In genomic region chr2:107202474-107202858, GRCm38 (mm10) we compare ENCODE assay signal across 32 mouse cellular contexts.
DNase-seq lines count a peak whose midpoint lies in the region; ATAC-seq lines count a peak whose summit lies in the region.
"Had no signal": no experiment of that assay in that cellular context is flagged by ENCODE, and none has a peak within 500 bp of the region (broad histone marks: within the 10 kb centered on the region; RNA-seq: fewer than 3 reads in every experiment).

No protein-coding gene starts in this region.

- ATAC-seq in frontal cortex, adult (ENCODE audit: low TSS enrichment), result peak; percentile 64
- peak; percentile 81 for ATAC-seq in forebrain, embryonic 16.5 days
- no peak for ATAC-seq in neural tube, embryonic 15.5 days (ENCODE audit: low FRiP score)
- ATAC-seq: CD4-positive, CD25-positive, alpha-beta regulatory T cell, adult 4 months; intestine, postnatal 0 days; lung, postnatal 0 days; midbrain, embryonic 13.5 days had no signal

- H3K4me2 ChIP-seq in forebrain, embryonic 16.5 days (ENCODE audit: low read length), result no peak overlapping the region
- H3K4me2 ChIP-seq in neural tube, embryonic 15.5 days, result no peak overlapping the region
- H3K4me2 ChIP-seq: embryonic facial prominence, embryonic 15.5 days; heart, embryonic 15.5 days; hindbrain, embryonic 14.5 days; limb, embryonic 15.5 days; liver, embryonic 13.5 days; midbrain, embryonic 13.5 days; stomach, embryonic 15.5 days had no signal

- 51% methylated on average over 3 of the region's 3 CpGs for WGBS in forebrain, embryonic 16.5 days
- WGBS in neural tube, embryonic 15.5 days, result 68% methylated on average over 3 of the region's 3 CpGs

- H3K4me3 ChIP-seq in forebrain, embryonic 16.5 days (replicated peaks; ENCODE audit: low read length), result no peak overlapping the region
- H3K4me3 ChIP-seq in neural tube, embryonic 15.5 days (replicated peaks), result no peak overlapping the region
- H3K4me3 ChIP-seq: embryonic facial prominence, embryonic 10.5 days; embryonic facial prominence, embryonic 15.5 days; heart, embryonic 10.5 days; heart, embryonic 15.5 days; limb, embryonic 10.5 days; limb, embryonic 15.5 days; liver, embryonic 13.5 days; midbrain, embryonic 13.5 days; stomach, embryonic 15.5 days had no signal

- H3K27ac ChIP-seq in forebrain, embryonic 16.5 days (ENCODE audit: low read length), result no peak overlapping the region
- no peak overlapping the region for H3K27ac ChIP-seq in neural tube, embryonic 15.5 days (replicated peaks)
- H3K27ac ChIP-seq: embryonic facial prominence, embryonic 10.5 days; embryonic facial prominence, embryonic 15.5 days; heart, embryonic 10.5 days; heart, embryonic 15.5 days; hindbrain, embryonic 14.5 days; limb, embryonic 10.5 days; limb, embryonic 15.5 days; liver, embryonic 13.5 days; macrophage; midbrain, embryonic 13.5 days; stomach, embryonic 15.5 days had no signal

- H3K36me3 ChIP-seq in forebrain, embryonic 16.5 days (ENCODE audit: control insufficient read depth, insufficient read depth), result no peaks in the 10 kb centered on the region
- H3K36me3 ChIP-seq in neural tube, embryonic 15.5 days, result no peaks in the 10 kb centered on the region
- H3K36me3 ChIP-seq: embryonic facial prominence, embryonic 10.5 days; embryonic facial prominence, embryonic 15.5 days; heart, embryonic 10.5 days; heart, embryonic 15.5 days; limb, embryonic 10.5 days; limb, embryonic 15.5 days; liver, embryonic 13.5 days; midbrain, embryonic 13.5 days; stomach, embryonic 15.5 days had no signal

- no peaks in the 10 kb centered on the region for H3K9me3 ChIP-seq in forebrain, embryonic 16.5 days (ENCODE audit: control insufficient read depth, low read length)
- H3K9me3 ChIP-seq in neural tube, embryonic 15.5 days (replicated peaks), result no peaks in the 10 kb centered on the region
- H3K9me3 ChIP-seq: embryonic facial prominence, embryonic 10.5 days; embryonic facial prominence, embryonic 15.5 days; heart, embryonic 10.5 days; heart, embryonic 15.5 days; limb, embryonic 10.5 days; limb, embryonic 15.5 days; liver, embryonic 13.5 days; midbrain, embryonic 13.5 days; stomach, embryonic 15.5 days had no signal

- H3K4me1 ChIP-seq in forebrain, embryonic 16.5 days (replicated peaks; ENCODE audit: control insufficient read depth, insufficient read depth, low read length), result no peaks in the 10 kb centered on the region
- no peaks in the 10 kb centered on the region for H3K4me1 ChIP-seq in neural tube, embryonic 15.5 days
- H3K4me1 ChIP-seq: embryonic facial prominence, embryonic 10.5 days; embryonic facial prominence, embryonic 15.5 days; heart, embryonic 10.5 days; heart, embryonic 15.5 days; limb, embryonic 10.5 days; limb, embryonic 15.5 days; liver, embryonic 13.5 days; midbrain, embryonic 13.5 days; stomach, embryonic 15.5 days had no signal

- H3K9ac ChIP-seq in forebrain, embryonic 16.5 days (replicated peaks; ENCODE audit: low read depth, low read length), result no peak overlapping the region
- no peak overlapping the region for H3K9ac ChIP-seq in neural tube, embryonic 15.5 days (replicated peaks)
- H3K9ac ChIP-seq: embryonic facial prominence, embryonic 15.5 days; heart, embryonic 15.5 days; hindbrain, embryonic 14.5 days; limb, embryonic 15.5 days; liver, embryonic 13.5 days; midbrain, embryonic 13.5 days; stomach, embryonic 15.5 days had no signal

- no peaks in the 10 kb centered on the region for H3K27me3 ChIP-seq in forebrain, embryonic 16.5 days (replicated peaks; ENCODE audit: control insufficient read depth, insufficient read depth, low read length)
- H3K27me3 ChIP-seq in neural tube, embryonic 15.5 days (replicated peaks), result no peaks in the 10 kb centered on the region
- H3K27me3 ChIP-seq: embryonic facial prominence, embryonic 15.5 days; heart, embryonic 15.5 days; limb, embryonic 15.5 days; liver, embryonic 13.5 days; midbrain, embryonic 13.5 days; stomach, embryonic 15.5 days had no signal

- no peak for DNase-seq in frontal cortex, postnatal 14 days (ENCODE audit: low spot score in 2 of 2)
- DNase-seq in layer of hippocampus, adult 9-10 months (ENCODE audit: low spot score), result peak; percentile 31
- DNase-seq in telencephalon, adult 2 months (ENCODE audit: low read depth, low spot score), result peak; percentile 22
- no peak for DNase-seq in heart, postnatal 4 days
- DNase-seq: adrenal gland, postnatal 14 days; cerebellum, adult 18-20 months; cerebellum, postnatal 25 days; gastrocnemius, postnatal 25 days; heart, adult 11 months; kidney, adult 9 months; kidney, postnatal 10 days; liver, embryonic 13.5 days; lung, adult 18-20 months; retina, postnatal 1 day; right cerebral cortex, postnatal 14 days; thymus, postnatal 36 days had no signal

Comparison
In these comparisons a context has a peak if more than half of its experiments do, and no peak if none do; other contexts are left out.
1. DNase-seq: peak in layer of hippocampus, adult 9-10 months (single experiment) and telencephalon, adult 2 months (single experiment); none in frontal cortex, postnatal 14 days (0 of 2) and heart, postnatal 4 days (single experiment).